Mouse (Mus musculus) CH12.LX (cell line): ENCODE data around the gene Cyp2u1. TPM values are rescaled to one million over a fixed set of nuclear protein-coding genes. Genes with fewer than 3 reads are reported as not detected.

Experiments
- DNase-seq: peaks from one replicate; pipeline ENCODE4 v3.0.0-alpha.2; 2013; ENCODE audit errors: extremely low read depth
- H3K27ac ChIP-seq: 2 replicates; pipeline ENCODE4 v1.5.1; 2012; ENCODE audit warnings: low read depth, mild to moderate bottlenecking, control low read depth, moderate library complexity; ENCODE audit not compliant: insufficient read depth
- H3K27me3 ChIP-seq: replicated peaks from 2 replicates; pipeline ENCODE3; 2012; ENCODE audit warnings: inconsistent platforms
- H3K36me3 ChIP-seq, 2 experiments: replicated peaks in 1 of 2; 2 replicates each; pipeline versions ENCODE3 to v1.6.1; 2012; ENCODE audit warnings: inconsistent platforms in 1 of 2, low read length in 1 of 2, mild to moderate bottlenecking in 1 of 2, mixed read lengths in 1 of 2, moderate library complexity in 1 of 2; ENCODE audit not compliant: control insufficient read depth in 1 of 2, insufficient read depth in 1 of 2
- H3K4me1 ChIP-seq, 2 experiments: 2 replicates each; pipeline ENCODE4 v1.6.1; 2012; ENCODE audit warnings: inconsistent platforms in 1 of 2, moderate library complexity in 1 of 2; ENCODE audit not compliant: insufficient read depth in 2 of 2, control insufficient read depth in 1 of 2
- H3K4me2 ChIP-seq: 2 replicates; pipeline ENCODE4 v1.6.1; 2012; ENCODE audit warnings: low read depth, mild to moderate bottlenecking, control low read depth; ENCODE audit not compliant: poor library complexity, insufficient read depth, severe bottlenecking
- H3K4me3 ChIP-seq, 3 experiments: fragments of 150-350 bp in 1 of 3; sonication (generic) in 1 of 3; replicated peaks in 1 of 3; 2 replicates each; pipeline versions ENCODE3 to v1.5.1; 2011 to 2012; ENCODE audit warnings: low read depth in 2 of 3, low read length in 2 of 3, mild to moderate bottlenecking in 2 of 3, moderate library complexity in 2 of 3, control low read depth in 1 of 3, improper control_type of control experiment in 1 of 3, inconsistent platforms in 1 of 3, mixed read lengths in 1 of 3; ENCODE audit not compliant: poor library complexity in 1 of 3
- H3K79me2 ChIP-seq: replicated peaks from 2 replicates; pipeline ENCODE4 v1.6.1; 2012; ENCODE audit warnings: mild to moderate bottlenecking, moderate library complexity; ENCODE audit not compliant: control insufficient read depth, poor library complexity, insufficient read depth, severe bottlenecking; ENCODE audit errors: extremely low read depth
- H3K9ac ChIP-seq: 2 replicates; pipeline ENCODE4 v1.6.1; 2012; ENCODE audit warnings: low read depth, mild to moderate bottlenecking, control low read depth, moderate library complexity; ENCODE audit not compliant: insufficient read depth
- H3K9me3 ChIP-seq: replicated peaks from 2 replicates; pipeline ENCODE3; 2012; ENCODE audit warnings: low read length, inconsistent platforms, mixed read lengths
- BHLHE40 ChIP-seq: IDR thresholded peaks from 2 replicates; pipeline ENCODE4 v1.6.1; 2011; ENCODE audit warnings: mild to moderate bottlenecking, low read depth, low read length, improper control_type of control experiment
- CHD2 ChIP-seq: IDR thresholded peaks from 2 replicates; pipeline ENCODE4 v1.6.1; 2011; ENCODE audit warnings: low read length, improper control_type of control experiment
- E2F4 ChIP-seq: IDR thresholded peaks from 2 replicates; pipeline ENCODE4 v1.6.1; 2011; ENCODE audit warnings: low read depth, low read length, improper control_type of control experiment; ENCODE audit not compliant: insufficient replicate concordance
- ETS1 ChIP-seq: conservative IDR thresholded peaks from 2 replicates; pipeline ENCODE4 v1.6.1; 2012; ENCODE audit warnings: low read depth, mild to moderate bottlenecking, inconsistent platforms, low read length, improper control_type of control experiment, moderate library complexity
- MAFK ChIP-seq: IDR thresholded peaks from 2 replicates; pipeline ENCODE4 v1.6.1; 2011; ENCODE audit warnings: low read length, improper control_type of control experiment; ENCODE audit not compliant: insufficient replicate concordance
- MAZ ChIP-seq: IDR thresholded peaks from 2 replicates; pipeline ENCODE4 v1.6.1; 2012; ENCODE audit warnings: low read depth, mild to moderate bottlenecking, inconsistent platforms, low read length, improper control_type of control experiment, moderate library complexity
- MYC ChIP-seq: IDR thresholded peaks from 2 replicates; pipeline ENCODE4 v1.6.1; 2011; ENCODE audit warnings: low read depth, mild to moderate bottlenecking, improper control_type of control experiment, low read length
- NELFE ChIP-seq: IDR thresholded peaks from 2 replicates; pipeline ENCODE4 v1.6.1; 2011; ENCODE audit warnings: low read depth, low read length, improper control_type of control experiment
- PAX5 ChIP-seq: IDR thresholded peaks from 2 replicates; pipeline ENCODE4 v1.6.1; 2012; ENCODE audit warnings: low read length, inconsistent platforms, mixed read lengths
- POLR2A ChIP-seq: IDR thresholded peaks from 2 replicates; pipeline ENCODE4 v1.6.1; 2011; ENCODE audit warnings: low read depth, mild to moderate bottlenecking, improper control_type of control experiment, low read length
- RAD21 ChIP-seq: IDR thresholded peaks from 2 replicates; pipeline ENCODE4 v1.6.1; 2011; ENCODE audit warnings: low read depth, mild to moderate bottlenecking, low read length, improper control_type of control experiment, moderate library complexity
- SMC3 ChIP-seq: IDR thresholded peaks from 2 replicates; pipeline ENCODE4 v1.6.1; 2011; ENCODE audit warnings: low read depth, low read length, improper control_type of control experiment
- TBP ChIP-seq: conservative IDR thresholded peaks from 2 replicates; pipeline ENCODE4 v1.6.1; 2011; ENCODE audit warnings: low read depth, low read length, improper control_type of control experiment
- TCF12 ChIP-seq: IDR thresholded peaks from 2 replicates; pipeline ENCODE4 v1.6.1; 2014; ENCODE audit warnings: low read depth, mild to moderate bottlenecking, inconsistent platforms, low read length, improper control_type of control experiment
- USF1 ChIP-seq: IDR thresholded peaks from 2 replicates; pipeline ENCODE4 v1.6.1; 2014; ENCODE audit warnings: low read depth, mild to moderate bottlenecking, inconsistent platforms, low read length, improper control_type of control experiment
- USF2 ChIP-seq: conservative IDR thresholded peaks from 2 replicates; pipeline ENCODE4 v1.6.1; 2011; ENCODE audit warnings: low read depth, low read length, improper control_type of control experiment
- ZC3H11A ChIP-seq: IDR thresholded peaks from 2 replicates; pipeline ENCODE4 v1.6.1; 2012; ENCODE audit warnings: low read depth, mild to moderate bottlenecking, inconsistent platforms, low read length, improper control_type of control experiment
- ZMIZ1 ChIP-seq: IDR thresholded peaks from 2 replicates; pipeline ENCODE4 v1.6.1; 2012; ENCODE audit warnings: low read depth, mild to moderate bottlenecking, inconsistent platforms, low read length, improper control_type of control experiment
- ZNF384 ChIP-seq: IDR thresholded peaks from 2 replicates; pipeline ENCODE4 v1.6.1; 2012; ENCODE audit warnings: low read depth, low read length, improper control_type of control experiment, inconsistent platforms
- dilution Hi-C: fragments of 300-500 bp; cut with MboI; formaldehyde crosslinking; loops from 2 replicates; pipeline ENCODE4 v1.14.3; 2020; ENCODE audit warnings: low sequenced_read_pairs; ENCODE audit not compliant: extremely low pct_unique_long_range_greater_than_20kb, extremely low pct_ligation_motif_present
- in situ Hi-C: fragments of 300-500 bp; cut with MboI; formaldehyde crosslinking; loops from 3 replicates; pipeline ENCODE4 v1.14.3; 2019; ENCODE audit warnings: low sequenced_read_pairs, low pct_ligation_motif_present, low pct_unique_long_range_greater_than_20kb, mixed read lengths
- polyA plus RNA-seq: library from polyadenylated mRNA; unstranded; fragments of >175 nt; gene quantifications from 2 replicates; pipeline ENCODE4 v1.2.1, GENCODE M21; 2012; ENCODE audit warnings: low read depth; ENCODE audit not compliant: insufficient read length
- total RNA-seq, 2 experiments: library from RNA; depleted of rRNA; stranded (reverse); fragments of 300-350 nt in 1 of 2; fragments of >200 nt in 1 of 2; gene quantifications; 2 replicates each; pipeline ENCODE4 v1.2.3; 2012 to 2014

Gene Cyp2u1
- total and polyA plus RNA-seq, 3 experiments, result 0.54 to 2.0 (median 0.60) TPM

- no peak for DNase-seq
- no peak overlapping the region for H3K4me3 ChIP-seq
- H3K27ac ChIP-seq, result no peak overlapping the region
- H3K9ac ChIP-seq, result no peak overlapping the region
- H3K4me1 ChIP-seq, result peaks cover 9 to 20% of the 10 kb centered on the region in 2 experiments
- H3K9me3 ChIP-seq, result peaks cover 4% of the 10 kb centered on the region
- no peak overlapping the region for H3K4me2 ChIP-seq
- H3K79me2 ChIP-seq, result no peaks in the 10 kb centered on the region
- no peak for TF ChIP-seq ZC3H11A
- no peak for TF ChIP-seq RAD21
- TF ChIP-seq BHLHE40, result no peak
- TF ChIP-seq TCF12, result no peak
- no peak for TF ChIP-seq MYC
- no peak for TF ChIP-seq PAX5
- TF ChIP-seq CHD2, result no peak
- TF ChIP-seq ZNF384, result no peak
- TF ChIP-seq NELFE, result no peak
- no peak for TF ChIP-seq E2F4
- no peak for TF ChIP-seq POLR2A
- TF ChIP-seq ZMIZ1, result no peak
- TF ChIP-seq USF2, result no peak
- TF ChIP-seq ETS1, result no peak
- no peak for TF ChIP-seq MAZ
- no peak for TF ChIP-seq TBP
- H3K36me3 ChIP-seq, result no peaks in the 10 kb centered on the region
- dilution Hi-C loops, result no loop called here
- H3K27me3 ChIP-seq, result no peaks in the 10 kb centered on the region
- in situ Hi-C loops, result no loop called here
These were observed 32.1 kb upstream of the Cyp2u1 start for GRCm38 (mm10) chr3:131335117-131335547.

- no peak for DNase-seq
- H3K27ac ChIP-seq, result no peak overlapping the region
- no peak overlapping the region for H3K4me3 ChIP-seq
- dilution Hi-C loops, result no loop called here
- in situ Hi-C loops, result no loop called here
- TF ChIP-seq PAX5, result no peak
- TF ChIP-seq MAFK, result no peak
- TF ChIP-seq USF1, result no peak
- TF ChIP-seq SMC3, result no peak
- no peak for TF ChIP-seq NELFE
- H3K36me3 ChIP-seq, result no peaks in the 10 kb centered on the region
- H3K9me3 ChIP-seq, result peaks cover 3% of the 10 kb centered on the region
- H3K79me2 ChIP-seq, result no peaks in the 10 kb centered on the region
- H3K4me2 ChIP-seq, result no peak overlapping the region
- no peak overlapping the region for H3K9ac ChIP-seq
- no peaks in the 10 kb centered on the region for H3K27me3 ChIP-seq
- H3K4me1 ChIP-seq, result peaks cover 0 to 4% of the 10 kb centered on the region in 2 experiments; a peak in 1 of 4 replicates
These were observed 24.2 kb upstream of the Cyp2u1 start for GRCm38 (mm10) chr3:131327189-131327588.
